Mouse (Mus musculus): ENCODE data around the gene Scd4.

Gene Scd4

GRCm38 (mm10) chr19:44332833-44333623 lies at the start of gene Scd4:
TSS of gene Scd4 (plus strand) at chr19:44333092.
- in situ Hi-C loops (cut with MboI; ENCODE audit: unreplicated experiment in 2 of 2): loop anchor here in 1 of 2 experiments (25.0 kb wide), 1 partner anchor 429 kb away; the partner anchor contains the start of gene Pax2

- in situ Hi-C loops (cut with MboI; ENCODE audit: unreplicated experiment in 2 of 2): no loop called here
Observed at GRCm38 (mm10) chr19:44283157-44284024, 49.5 kb upstream of the Scd4 start.

DNA sequence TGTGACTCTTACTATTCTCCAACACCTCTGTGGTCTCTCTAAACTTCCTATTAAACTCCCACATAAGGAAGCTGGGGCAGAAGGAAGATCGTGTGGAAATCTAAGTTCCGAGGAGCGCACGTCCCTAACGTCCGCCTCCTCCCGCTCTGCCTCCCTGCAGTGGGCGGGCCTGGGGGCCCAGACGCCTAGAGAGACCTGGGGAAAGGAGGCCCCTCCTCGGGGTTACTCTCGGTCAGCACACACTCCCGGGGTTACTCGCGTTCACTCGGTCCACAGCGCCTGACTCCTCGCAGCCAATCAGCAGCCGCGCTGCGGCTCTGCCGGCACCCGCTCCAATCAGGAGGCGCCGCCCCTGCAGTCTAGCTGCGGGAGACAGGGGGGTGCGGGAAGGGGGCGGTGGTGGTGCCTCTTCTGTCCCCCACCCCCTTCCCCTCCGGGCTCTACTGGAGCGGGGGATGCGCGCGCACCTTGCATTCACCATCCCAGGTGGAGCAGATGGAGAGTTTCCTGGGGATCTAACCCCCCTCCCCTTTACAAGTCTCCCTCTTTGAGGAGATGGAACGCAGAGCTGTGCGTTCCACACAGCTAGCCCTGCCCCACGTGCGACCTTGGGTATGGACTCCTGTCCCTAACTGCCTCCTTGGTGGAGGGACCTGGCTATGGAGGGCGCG lies 48.7 kb upstream of the Scd4 start:
- in situ Hi-C loops (cut with MboI; ENCODE audit: unreplicated experiment in 2 of 2): no loop called here

DNA sequence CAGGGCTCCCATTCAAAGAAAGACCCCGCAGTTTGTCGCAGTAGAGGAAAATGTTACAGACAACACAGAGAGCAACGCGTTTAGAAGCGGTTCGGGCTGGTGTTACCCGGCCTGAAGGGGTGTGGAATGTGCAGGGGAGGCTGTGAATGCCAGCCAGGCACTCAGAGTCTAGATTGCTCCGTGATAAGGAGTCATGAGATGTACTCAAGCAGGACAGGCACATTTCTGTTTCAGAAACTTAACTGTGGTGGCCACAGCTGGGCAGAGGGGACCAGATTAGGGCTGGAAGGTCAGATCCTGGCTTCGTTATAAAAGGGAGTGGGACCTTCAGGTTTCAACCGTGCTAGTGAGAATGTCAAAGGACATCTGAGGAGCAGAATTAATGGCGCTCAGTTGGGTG lies 48.2 kb upstream of the Scd4 start:
- in situ Hi-C loops (cut with MboI; ENCODE audit: unreplicated experiment in 2 of 2): no loop called here

DNA sequence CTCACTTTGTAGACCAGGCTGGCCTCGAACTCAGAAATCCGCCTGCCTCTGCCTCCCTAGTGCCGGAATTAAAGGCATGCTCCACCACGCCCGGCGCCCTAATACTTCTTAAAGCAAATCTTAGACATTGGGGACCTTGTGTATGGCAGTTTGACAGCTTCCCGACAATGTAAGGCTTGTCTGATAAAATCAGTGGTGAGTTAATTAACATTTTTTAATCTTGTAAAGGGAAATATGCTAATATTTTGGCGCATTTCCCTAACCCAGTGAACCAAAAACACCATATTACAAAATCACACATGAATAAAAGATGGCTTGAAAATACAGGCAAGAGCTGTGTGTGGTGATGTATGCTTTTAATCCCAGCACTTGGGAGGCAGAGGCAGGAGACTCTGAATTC lies 47.3 kb upstream of the Scd4 start:
- in situ Hi-C loops (cut with MboI; ENCODE audit: unreplicated experiment in 2 of 2): no loop called here

- in situ Hi-C loops (cut with MboI; ENCODE audit: unreplicated experiment in 2 of 2): no loop called here
Observed at GRCm38 (mm10) chr19:44286109-44286508, 46.8 kb upstream of the Scd4 start.

DNA sequence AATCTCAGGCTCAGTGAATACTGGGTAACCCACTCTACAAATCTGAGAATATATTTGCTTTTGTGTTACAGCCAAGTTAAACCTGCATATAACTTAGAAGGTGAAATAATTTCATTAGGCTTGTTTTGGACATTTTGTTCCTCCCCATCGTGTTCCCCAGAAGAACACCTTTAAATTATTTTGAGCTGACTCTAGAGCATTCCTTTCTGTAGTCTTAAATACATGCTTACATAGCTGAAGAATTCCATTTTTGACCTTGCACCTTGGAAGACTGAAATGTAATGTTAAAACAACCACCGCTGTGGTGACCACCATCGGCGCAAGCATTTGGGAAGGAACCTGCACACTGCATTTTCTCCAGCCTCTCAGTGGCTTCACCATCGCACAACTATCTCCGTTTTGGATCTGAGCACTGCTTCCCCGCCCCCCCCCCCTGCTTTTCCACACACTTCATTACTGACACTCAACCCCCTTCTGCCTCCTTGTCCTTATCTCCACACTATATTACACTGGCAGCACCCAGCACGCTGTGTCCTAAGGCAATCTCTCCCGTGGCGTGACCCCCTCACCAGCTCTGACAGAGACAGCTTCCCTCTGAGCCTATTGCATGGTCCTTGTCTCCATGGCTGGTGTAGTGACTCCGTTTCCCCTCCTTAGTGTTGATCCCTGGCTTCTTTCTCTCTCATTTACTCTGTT lies 45.3 kb upstream of the Scd4 start:
- in situ Hi-C loops (cut with MboI; ENCODE audit: unreplicated experiment in 2 of 2): no loop called here

- in situ Hi-C loops (cut with MboI; ENCODE audit: unreplicated experiment in 2 of 2): no loop called here
Observed at GRCm38 (mm10) chr19:44292083-44292482, 40.8 kb upstream of the Scd4 start.

DNA sequence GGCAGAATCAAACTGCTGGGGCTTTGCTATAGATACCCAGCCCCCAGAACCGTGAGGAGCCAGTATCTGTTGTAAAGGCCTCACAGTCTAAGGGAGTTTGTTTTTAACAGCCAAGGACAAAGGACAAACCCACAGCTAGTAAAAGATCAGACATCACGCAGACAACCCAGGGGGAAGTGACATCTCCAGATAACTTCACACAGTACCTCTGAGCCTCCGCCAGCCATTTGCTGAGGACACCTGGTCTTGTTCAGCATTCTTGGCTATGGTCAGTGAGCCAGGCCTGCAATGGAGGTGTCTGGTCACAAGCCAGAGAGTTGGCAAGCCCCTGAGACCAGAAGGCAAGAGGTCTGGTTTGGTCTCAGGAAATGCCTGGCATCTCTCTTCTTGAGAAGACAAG lies 40.4 kb upstream of the Scd4 start:
- in situ Hi-C loops (cut with MboI; ENCODE audit: unreplicated experiment in 2 of 2): no loop called here

- in situ Hi-C loops (cut with MboI; ENCODE audit: unreplicated experiment in 2 of 2): no loop called here
Observed at GRCm38 (mm10) chr19:44292941-44293768, 39.7 kb upstream of the Scd4 start, which contains the start of gene Scd2. TSS of gene Scd2 (plus strand) at chr19:44293674.

GRCm38 (mm10) chr19:44293769-44294551 lies 38.9 kb upstream of the Scd4 start:
- in situ Hi-C loops (cut with MboI; ENCODE audit: unreplicated experiment in 2 of 2): no loop called here

- in situ Hi-C loops (cut with MboI; ENCODE audit: unreplicated experiment in 2 of 2): loop anchor here (5.0 kb wide), 3 partner anchors 47 to 102 kb away; partner anchors contain the start of gene Pkd2l1 (in 1 of the 2)
Observed at GRCm38 (mm10) chr19:44294588-44295041, 38.3 kb upstream of the Scd4 start.

GRCm38 (mm10) chr19:44295251-44295650 lies 37.6 kb upstream of the Scd4 start:
- in situ Hi-C loops (cut with MboI; ENCODE audit: unreplicated experiment in 2 of 2): loop anchor here (5.0 kb wide), 3 partner anchors 48 to 103 kb away; partner anchors contain the start of gene Pkd2l1 (in 1 of the 2)

DNA sequence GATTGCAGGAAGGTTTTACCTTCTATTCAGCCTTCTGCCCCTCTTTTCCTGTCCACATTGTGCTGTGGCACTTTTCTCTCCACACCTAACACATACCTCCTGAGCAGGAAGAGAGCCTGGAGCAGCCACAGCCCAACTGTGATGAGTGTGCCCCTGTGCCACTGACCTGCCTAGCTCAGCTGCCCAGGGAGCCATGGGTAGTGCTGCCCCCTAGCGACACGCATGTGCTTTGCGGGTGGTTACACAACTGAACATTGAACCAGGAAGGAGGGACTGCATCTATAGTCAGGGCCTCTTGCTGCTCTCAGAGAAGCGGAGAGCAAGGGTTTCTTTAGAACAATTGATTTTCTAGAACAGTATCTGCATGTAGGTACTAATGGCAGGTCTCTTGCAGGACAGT lies 37.2 kb upstream of the Scd4 start:
- in situ Hi-C loops (cut with MboI; ENCODE audit: unreplicated experiment in 2 of 2): loop anchor here (5.0 kb wide), 3 partner anchors 48 to 103 kb away; partner anchors contain the start of gene Pkd2l1 (in 1 of the 2)

DNA sequence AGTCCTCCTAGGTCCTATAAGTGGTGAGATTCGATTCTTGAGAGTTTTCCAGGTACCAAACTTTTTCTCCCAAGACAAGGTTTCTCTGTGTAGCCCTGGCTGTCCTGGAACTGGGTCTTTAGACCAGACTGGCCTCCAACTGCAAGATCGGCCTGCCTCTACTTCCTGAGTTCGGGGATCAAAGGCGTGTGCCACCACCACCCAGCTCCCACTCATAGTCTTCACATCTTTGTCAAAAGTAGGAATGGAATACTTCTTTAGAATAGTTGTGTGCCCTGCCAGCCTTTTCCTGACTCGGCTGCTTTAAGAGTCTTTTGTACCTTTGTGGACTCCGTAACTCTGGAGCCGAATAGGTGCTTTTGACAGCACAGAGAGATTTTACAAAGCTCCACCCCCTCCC lies 36.7 kb upstream of the Scd4 start:
- in situ Hi-C loops (cut with MboI; ENCODE audit: unreplicated experiment in 2 of 2): loop anchor here (5.0 kb wide), 3 partner anchors 49 to 104 kb away; partner anchors contain the start of gene Pkd2l1 (in 1 of the 2)

DNA sequence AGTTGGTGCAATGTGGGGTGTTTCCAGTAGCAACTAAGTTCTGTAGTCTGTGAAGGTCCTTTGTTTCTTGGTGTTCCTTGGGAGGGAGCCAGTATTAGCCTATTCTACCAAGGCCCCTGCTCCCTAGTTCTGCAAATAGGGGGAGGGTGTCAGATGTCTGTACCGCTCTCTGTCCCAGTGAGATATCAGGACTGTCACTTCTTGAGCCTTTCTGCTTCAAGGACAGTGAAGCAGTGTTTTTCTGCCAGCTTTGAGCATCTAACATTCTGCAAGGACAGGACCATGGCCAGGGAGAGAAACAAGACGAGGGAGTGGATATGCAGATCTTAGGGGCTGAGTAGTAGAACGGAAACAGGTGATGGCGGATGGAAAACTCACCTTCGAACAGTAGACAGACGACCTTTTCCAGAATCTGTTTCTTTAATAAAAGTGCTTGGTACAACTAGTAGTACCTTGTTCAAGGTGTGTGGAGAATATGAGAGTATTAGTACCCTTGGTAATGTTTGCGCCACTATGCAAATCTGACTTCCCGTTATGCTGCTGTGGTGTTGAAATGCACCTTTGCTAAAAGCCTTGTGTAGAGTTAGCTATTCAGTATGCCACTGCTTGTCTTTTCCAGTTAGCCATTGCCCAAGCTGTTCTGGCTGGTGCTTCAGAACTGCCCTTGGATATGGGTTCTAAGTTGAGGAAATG lies 35.7 kb upstream of the Scd4 start:
- in situ Hi-C loops (cut with MboI; ENCODE audit: unreplicated experiment in 2 of 2): loop anchor here (5.0 kb wide), 3 partner anchors 50 to 105 kb away; partner anchors contain the start of gene Pkd2l1 (in 1 of the 2)

GRCm38 (mm10) chr19:44297862-44298261 lies 35.0 kb upstream of the Scd4 start:
- in situ Hi-C loops (cut with MboI; ENCODE audit: unreplicated experiment in 2 of 2): loop anchor here (5.0 kb wide), 3 partner anchors 51 to 106 kb away; partner anchors contain the start of gene Pkd2l1 (in 1 of the 2)

Data from v-Abl transformed pro-B cells (cell line).